Mouse (Mus musculus): ENCODE results near the gene Tyrp1.

The Tyrp1 gene

DNA sequence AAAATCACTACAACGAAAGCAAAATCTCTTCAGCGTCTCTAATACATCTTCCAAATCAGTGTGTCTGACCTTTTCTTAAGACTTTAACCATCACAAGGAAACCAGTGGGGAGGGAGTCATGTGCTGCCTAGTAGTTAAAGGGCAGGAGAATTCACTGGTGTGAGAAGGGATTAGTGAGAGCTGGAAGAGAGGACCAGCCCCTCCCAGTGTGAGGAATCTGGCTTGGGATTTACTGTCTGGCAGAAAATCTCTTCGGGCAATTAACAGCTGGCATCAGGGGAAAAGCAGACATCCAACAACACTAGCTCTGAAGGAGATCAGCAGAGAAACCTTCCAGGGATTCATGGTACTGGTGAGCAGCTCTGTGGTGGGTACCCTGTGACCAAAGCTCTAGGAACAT, at the start of gene Tyrp1:
TSS of gene Tyrp1 (plus strand) at position 74 of the 400 bp plus-strand sequence.
- no peak for DNase-seq

DNA sequence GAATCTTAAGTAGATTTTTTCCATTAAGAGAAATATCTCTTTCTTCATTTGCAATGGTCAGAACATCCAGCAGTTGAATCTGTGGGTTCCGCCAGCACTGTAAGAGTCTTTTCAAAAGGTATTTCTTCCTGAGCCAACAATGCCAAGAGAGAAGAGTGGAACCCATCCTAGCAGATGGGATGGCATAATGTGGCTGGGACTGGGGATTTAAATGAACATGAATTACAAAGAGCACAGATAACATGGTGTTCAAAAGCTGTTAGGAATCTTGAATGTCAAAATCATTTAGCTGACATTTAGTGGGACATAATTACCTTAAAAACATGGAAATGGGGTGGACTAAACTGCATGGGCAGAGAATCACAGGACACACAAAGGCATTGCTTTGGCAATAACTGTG, 45.6 kb upstream of the Tyrp1 start:
- no peak for DNase-seq

GRCm38 (mm10) chr4:80819511-80819910, 14.4 kb upstream of the Tyrp1 start:
- DNase-seq: no peak

DNA sequence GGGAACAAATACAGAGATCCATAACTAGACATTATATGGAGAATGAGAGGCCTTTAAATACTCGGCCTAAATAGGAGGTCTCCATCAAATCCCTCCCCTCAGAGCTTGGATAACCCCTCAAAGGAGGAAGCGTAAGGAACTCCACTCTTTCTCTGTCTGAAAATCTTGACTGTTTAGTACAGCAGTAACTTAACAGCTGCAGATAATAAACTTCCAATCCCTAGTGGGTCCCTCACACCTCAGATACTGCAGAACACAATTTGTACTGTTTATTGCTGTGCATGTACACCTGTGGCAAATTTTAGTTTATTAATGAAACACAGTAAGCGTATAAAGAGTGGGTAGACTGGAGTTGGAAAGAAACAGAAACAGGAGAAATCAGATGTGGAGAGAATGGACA, 12.0 kb upstream of the Tyrp1 start:
- no peak for DNase-seq

GRCm38 (mm10) chr4:80828232-80828631, 5.7 kb upstream of the Tyrp1 start:
- DNase-seq: no peak

- DNase-seq: no peak
Measured at GRCm38 (mm10) chr4:80839317-80839716, 5.4 kb downstream of the Tyrp1 start.

- no peak for DNase-seq
Measured at GRCm38 (mm10) chr4:80841980-80842379, 8.1 kb downstream of the Tyrp1 start.

GRCm38 (mm10) chr4:80843752-80844151, 9.8 kb downstream of the Tyrp1 start:
- no peak for DNase-seq

DNA sequence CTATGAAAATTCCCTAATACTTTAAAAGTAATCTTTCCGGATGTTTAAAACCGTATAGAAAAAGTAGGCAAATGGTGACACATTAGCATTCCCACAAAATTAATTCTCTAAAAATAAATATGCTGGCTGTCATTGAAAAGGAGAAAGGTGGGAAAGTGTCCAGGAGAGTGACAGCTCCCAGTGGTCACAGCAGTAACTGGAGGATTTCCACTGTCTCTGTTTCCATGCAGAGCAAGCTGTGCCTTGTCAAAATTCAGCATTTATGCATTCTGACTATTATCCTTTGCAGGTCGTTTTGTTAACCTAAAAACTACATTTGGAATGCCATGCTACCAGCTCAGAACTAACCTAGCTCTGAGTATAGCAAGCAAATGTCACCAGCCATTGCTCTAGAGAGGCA, 12.1 kb downstream of the Tyrp1 start:
- DNase-seq: no peak

DNA sequence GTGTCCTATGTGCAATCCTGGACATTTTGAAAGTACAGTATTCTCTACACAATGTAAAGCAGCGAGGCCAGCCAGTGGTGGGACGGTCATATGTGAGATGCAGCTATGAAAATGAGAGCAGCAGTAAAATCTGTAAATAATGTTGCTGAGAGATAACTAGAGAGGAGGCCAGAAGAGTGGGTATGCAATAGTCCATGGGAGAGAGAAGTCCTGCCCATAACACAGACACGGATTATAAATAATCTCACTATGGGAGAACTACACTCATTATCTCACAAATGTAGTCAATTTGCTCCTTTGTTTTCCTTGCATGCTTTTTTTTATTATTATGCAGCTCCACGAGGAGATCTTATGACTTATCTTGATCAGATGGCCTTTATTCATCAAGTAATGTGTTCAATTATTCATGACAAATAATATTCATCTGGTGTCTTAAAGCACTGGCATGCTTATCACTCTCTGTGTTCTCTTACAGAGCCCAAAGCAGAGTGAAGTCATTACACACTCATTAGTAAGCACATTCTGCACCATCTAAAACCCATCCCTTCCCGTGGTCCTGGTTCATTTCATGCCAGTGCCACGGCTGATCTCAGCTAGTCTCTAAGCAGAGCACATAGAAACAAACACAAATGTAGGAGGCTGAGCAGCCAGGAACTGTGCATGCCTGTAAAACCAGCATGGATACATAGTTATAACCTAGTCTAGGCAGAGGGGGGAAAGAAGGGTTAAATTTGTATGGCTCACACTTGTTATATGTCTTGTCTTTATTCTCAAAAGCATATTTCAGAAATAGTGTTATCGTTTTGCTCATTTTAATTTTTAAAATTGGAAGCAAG, 18.9 kb downstream of the Tyrp1 start:
- no peak for DNase-seq

DNA sequence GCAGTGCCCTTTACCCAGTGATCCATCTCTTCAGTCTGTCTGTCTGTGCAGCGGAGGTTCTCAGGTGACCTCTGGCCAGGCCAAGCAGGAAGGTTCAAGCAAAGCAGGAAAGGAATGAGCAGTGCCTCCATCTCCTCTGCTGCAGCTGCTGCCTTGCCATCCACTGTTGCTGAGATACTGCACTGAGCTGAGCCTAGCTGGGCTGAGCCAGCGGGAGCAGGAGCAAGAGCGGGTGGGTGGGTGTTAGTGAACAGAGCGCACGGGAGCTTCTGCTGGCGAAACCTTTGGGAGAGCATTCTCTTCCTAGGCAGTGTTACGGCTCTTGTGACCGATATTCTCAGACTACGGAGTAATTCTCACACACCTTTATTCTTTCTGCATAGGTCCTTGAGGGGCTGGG, 21.6 kb downstream of the Tyrp1 start:
- DNase-seq: no peak

DNA sequence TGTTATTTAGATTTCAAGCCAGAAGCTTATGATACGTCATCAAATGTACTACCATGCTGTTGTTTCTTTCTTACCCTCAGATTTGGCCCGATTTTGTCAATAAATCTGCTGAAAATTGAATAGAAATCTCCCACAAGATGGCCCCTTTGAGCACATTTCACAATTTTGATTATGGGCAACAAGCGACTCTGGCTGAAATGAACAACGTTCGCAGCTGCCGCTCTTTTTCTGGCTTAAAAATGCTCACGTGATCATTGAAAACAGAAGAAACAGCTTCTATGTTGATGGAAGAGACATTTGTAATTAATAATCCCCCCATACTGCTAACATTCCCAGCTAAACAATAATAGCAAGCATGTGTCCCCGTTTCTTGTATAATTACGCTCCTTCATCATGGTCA, 29.0 kb downstream of the Tyrp1 start:
- DNase-seq: no peak

DNA sequence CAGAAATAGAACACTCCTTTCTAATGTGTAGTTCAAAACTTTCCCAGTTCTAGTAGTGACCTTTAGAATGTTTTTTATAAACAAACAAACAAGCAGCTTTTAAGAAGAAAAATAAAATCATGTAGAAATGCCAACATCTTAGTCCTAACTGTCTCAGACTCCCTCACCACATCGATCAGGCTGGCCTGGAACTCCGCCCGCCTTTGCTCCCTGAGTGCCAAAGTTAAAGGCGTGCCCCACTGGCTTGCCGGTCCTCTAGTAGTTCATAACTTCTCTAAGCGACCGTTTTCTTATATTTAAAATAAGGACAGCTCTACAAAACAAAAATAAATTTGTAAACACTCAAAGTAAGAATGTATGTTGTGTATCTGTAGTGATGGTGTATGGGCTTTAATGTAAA, 30.0 kb downstream of the Tyrp1 start:
- DNase-seq: no peak

GRCm38 (mm10) chr4:80864511-80864922, 30.6 kb downstream of the Tyrp1 start:
- DNase-seq: peak; percentile 18

DNA sequence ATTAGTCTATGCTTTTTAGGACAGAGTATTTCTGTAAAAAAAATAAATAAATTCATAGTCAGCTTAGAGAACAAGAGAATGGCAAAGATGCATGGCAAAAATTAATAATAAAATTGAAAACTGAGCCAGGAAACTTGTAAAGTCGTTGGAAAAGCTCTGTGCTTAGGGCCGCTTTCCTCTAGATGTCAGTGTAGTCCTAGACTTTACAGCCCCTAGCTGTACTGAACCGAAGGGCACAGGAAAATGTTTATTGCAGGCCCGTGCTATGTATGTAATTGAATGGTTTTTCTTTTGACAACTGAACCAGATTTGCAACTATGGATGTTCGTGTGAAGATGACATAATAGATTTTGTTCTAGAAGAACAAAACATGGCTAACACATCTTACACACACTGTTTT, 32.1 kb downstream of the Tyrp1 start:
- DNase-seq: peak; percentile 28

- DNase-seq: no peak
Measured at GRCm38 (mm10) chr4:80869598-80869997, 35.7 kb downstream of the Tyrp1 start.

DNA sequence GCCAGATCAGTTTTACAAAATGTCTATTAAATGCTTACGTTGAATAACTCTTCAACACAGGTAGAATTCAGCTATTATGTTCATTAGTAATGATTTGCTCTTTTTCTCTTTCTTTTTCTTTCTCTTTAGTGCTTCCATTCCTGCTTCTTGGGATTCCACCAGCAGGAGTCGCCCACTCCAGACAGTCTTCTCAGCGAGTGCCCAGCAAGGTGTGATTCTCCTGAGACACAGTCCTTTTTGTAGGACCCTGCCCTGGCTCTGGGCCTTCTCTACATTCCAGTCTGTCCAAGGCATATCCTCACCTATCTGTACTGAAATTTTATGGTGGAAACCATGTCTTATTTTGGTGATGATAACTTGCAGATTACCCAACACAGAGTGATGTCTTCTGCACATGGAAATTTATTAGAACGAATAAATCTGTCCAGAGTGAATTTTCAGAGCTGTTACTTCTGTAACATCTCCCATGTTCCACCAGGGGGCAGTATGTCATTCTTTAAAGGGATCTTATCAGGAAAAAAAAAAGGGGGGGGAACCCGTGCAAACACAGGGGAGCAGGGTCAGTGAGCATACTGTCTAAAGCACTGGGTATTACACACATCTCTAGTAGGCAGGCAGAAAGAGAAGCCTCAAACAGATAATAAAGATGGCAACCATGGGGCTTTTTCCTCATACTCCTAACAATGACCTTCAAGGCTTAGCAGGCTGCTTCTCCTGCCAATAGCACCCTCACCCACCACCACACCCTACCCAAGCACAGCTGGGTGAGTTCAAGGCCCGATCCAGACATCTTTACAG, 39.1 kb downstream of the Tyrp1 start:
- peak; percentile 38 for DNase-seq

GRCm38 (mm10) chr4:80874121-80874859, 40.4 kb downstream of the Tyrp1 start:
- no peak for DNase-seq

DNA sequence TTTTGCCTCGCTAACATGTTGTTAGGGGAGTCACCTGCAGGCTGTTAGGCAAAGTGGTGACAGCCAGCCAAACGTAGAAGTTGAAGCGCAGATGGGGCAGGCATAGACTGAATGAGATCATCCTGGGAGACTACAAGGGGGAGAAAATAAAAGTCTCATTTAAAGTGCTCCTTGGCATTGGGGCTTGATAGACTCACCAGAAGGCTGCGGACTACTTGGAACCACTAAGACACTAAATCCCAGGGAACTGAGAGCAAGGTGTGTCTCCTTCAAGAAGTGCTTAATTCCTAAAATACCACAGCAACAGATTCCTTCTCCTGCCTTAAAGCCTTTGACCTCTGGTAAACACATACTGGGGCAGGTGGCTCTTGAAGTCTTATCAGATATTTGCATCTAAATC, 41.1 kb downstream of the Tyrp1 start:
- DNase-seq: no peak

DNA sequence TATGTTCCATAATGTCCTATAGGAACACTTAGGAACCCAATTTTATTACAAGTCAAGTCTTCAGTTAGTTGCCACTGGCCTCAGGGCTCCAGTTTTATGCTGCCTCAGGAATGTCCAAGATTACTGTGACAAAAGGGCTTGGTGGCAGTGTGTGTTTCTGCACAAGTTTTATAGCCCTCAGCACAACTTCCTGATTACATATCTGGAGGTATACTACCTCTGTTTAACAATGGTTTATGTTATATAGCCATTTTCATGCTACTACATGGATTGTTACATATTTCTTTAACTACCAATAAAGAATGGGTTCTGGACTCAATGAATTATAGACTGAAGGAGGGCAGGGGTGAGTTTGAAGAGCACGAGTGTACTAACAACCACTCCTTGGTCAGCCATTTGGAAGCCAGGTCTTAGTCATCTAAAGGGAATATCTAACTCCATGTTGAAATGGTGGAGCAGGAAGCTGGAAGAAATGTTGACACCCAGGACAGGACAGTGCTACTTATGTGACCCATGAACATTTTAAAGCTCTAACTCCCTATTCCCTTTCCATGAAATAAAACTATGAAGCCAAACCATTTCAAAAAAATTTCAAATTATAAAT, 48.2 kb downstream of the Tyrp1 start:
- no peak for DNase-seq

- no peak for DNase-seq
Measured at GRCm38 (mm10) chr4:80886631-80887030, 52.7 kb downstream of the Tyrp1 start.

DNA sequence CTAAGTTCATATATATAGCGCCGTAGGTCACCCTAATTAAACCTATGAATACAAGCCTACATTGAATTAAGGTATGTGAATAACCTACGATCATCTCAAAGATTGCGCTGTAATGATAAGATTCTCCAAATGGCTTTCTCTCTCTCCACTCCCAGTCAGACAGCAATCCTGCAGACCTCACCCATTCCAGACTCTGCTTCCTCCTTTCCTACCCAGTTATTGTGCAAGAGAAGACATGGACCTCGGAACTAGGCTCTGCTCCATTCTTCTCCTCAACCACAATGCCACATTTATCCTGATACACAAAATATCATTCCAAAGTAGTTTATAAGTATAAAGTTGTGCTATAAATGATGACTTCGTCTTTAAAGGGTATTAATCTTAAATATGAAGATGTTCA, 57.1 kb downstream of the Tyrp1 start:
- no peak for DNase-seq

DNA sequence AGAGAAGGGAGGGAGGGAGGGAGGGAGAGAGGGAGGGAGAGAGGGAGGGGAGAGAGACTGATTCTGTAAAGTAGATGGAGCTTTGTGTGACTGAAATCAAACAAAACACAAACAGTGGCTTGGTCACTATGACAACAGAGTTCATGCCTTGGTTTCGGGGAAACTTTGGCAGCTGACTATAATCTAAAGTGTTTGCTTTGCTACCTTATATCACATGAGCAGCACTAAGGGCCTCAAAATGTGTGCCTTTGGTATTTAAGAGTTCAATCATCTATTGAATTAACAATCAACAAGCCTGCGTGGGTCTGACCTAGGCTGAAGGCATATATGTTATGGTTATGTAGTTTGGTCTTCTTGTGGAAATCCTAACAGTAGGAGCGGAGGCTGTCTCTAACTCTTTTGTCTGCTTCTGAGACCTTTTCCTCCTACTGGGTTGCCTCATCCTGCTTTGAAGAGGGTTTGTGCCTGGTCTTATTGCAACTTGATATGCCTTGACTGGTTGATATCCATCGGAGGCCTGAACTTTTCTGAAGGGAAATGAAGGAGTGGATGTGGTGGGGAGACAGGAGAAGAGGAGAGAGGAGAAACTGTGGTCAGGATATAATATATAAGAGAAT, 61.5 kb downstream of the Tyrp1 start:
- peak; percentile 21 for DNase-seq
